Mouse (Mus musculus) WW6 (cell line): ENCODE results near the gene Mex3d.

ENCODE experiments used
- DNase-seq: peaks from one replicate; pipeline ENCODE4 v3.0.0-alpha.2; 2013; ENCODE audit warnings: low read depth, low spot score

Gene Mex3d

GRCm38 (mm10) chr10:80331636-80332524 is 55.6 kb downstream of the Mex3d start:
- no peak for DNase-seq

- DNase-seq = no peak
Measured at GRCm38 (mm10) chr10:80330888-80331287, 56.6 kb downstream of the Mex3d start.
